Mouse (Mus musculus): ENCODE results near the gene Cnksr3. TPM values are rescaled to one million over a fixed set of nuclear protein-coding genes. Genes with fewer than 3 reads are reported as not detected.
A peak's percentile ranks its signal among the peaks of the same experiment; 100 is the strongest.

Cnksr3 gene
- total RNA-seq, 2 experiments from 2014 or later = 9.8 to 10.6 TPM

- DNase-seq (ENCODE audit: extremely low spot score in 1 of 2, low spot score in 1 of 2) = no peak
Measured at GRCm38 (mm10) chr10:7152926-7153325, 59.1 kb downstream of the Cnksr3 start.

- no peak for DNase-seq (ENCODE audit: extremely low spot score in 1 of 2, low spot score in 1 of 2)
Measured at GRCm38 (mm10) chr10:7149671-7150595, 62.1 kb downstream of the Cnksr3 start.

GRCm38 (mm10) chr10:7145614-7146013 is 66.4 kb downstream of the Cnksr3 start:
- no peak for DNase-seq (ENCODE audit: extremely low spot score in 1 of 2, low spot score in 1 of 2)

DNA sequence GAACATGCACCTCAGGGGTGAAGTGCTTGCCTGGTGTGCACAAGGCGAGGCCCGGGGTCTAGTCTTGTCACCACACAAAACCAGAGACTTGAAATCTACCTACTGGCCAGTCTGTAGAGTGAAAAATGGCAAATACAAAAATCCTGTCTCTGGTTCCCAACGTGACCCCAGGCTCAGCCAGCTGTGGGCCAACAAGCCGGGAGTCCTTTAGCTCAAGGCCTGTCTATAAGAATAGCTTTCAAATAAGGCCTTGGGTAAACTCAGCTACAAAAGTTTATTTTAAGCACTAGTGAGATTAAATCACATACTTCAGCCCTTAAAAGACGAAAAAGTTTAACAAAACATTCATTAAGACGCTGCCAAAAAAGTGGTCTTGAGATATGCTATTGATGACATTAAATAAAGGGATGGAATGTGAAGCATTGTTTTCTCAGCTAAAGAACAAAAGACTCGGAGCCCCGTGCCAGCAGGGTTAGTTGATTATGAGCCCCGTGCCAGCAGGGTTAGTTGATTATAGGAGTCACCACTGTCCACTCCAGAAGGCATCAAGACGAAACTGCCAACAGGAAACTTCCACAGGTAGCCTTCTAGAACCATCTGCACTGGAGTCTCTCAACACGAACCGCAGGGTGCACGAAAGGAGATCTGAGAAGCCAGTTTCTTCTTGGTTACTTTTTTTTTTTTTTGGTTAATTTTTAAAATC is 67.8 kb downstream of the Cnksr3 start:
- no peak for DNase-seq (ENCODE audit: extremely low spot score in 1 of 2, low spot score in 1 of 2)

DNA sequence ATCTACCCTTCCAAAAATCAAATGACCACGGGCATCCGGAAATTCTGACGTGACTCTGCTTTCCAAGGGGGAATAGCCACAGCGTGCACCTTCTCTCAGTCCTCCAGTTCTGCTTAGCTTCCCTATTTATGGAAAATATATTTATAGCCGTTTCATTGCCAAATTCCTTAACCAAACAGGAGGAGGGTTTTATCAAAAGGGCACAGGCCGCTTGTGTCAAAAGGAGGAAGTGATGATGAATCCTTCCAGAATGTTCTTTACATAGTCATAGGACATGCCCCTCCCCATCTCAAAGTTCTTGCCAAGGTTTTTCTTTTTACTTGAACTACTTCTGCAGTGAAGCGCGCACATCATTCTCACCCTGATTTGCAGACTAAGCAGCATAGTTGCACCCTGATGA is 69.8 kb downstream of the Cnksr3 start:
- DNase-seq (ENCODE audit: extremely low spot score in 1 of 2, low spot score in 1 of 2) = no peak

GRCm38 (mm10) chr10:7140282-7140681 is 71.8 kb downstream of the Cnksr3 start:
- DNase-seq (ENCODE audit: extremely low spot score in 1 of 2, low spot score in 1 of 2) = no peak

GRCm38 (mm10) chr10:7138049-7138448 is 74.0 kb downstream of the Cnksr3 start:
- no peak for DNase-seq (ENCODE audit: extremely low spot score in 1 of 2, low spot score in 1 of 2)

DNA sequence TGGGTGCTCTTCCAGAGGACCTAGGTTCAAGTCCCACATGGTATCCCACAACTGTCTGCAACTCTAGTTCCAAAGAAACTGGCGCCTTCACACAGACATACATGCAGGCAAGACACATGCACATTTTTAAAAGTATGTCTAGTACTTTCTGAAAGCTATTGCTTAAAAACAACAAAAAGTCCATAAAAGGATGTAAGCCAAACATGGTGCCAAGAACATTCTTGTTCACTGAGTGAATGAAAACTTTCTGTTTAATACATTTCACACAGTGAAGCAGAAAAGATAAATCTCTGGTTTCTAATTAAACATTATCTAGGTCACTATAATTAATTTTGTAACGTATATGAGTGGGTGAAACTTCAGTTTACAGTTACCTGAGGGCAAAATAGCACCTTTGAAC is 76.3 kb downstream of the Cnksr3 start:
- no peak for DNase-seq (ENCODE audit: extremely low spot score in 1 of 2, low spot score in 1 of 2)

GRCm38 (mm10) chr10:7133005-7133404 is 79.0 kb downstream of the Cnksr3 start:
- no peak for DNase-seq (ENCODE audit: extremely low spot score in 1 of 2, low spot score in 1 of 2)

DNA sequence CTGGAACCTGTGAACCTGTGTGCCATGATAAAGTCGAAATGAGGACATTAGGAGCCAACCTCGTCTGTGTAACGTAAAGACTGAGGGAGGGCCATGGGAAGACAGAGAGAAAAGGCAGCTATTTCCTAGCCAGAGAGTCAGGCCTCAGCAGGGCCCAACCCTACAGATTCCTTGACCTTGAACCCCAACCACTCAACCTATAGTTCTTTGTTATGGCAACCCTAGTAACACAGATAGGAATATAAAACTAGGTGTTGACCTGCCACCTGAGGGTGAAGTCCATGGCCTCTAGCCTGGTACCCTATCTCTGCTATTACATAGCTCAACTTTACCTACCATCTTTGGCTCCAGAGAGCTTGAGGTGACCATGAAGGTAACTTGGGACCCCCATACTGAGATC is 80.6 kb downstream of the Cnksr3 start:
- DNase-seq (ENCODE audit: extremely low spot score in 1 of 2, low spot score in 1 of 2) = no peak

DNA sequence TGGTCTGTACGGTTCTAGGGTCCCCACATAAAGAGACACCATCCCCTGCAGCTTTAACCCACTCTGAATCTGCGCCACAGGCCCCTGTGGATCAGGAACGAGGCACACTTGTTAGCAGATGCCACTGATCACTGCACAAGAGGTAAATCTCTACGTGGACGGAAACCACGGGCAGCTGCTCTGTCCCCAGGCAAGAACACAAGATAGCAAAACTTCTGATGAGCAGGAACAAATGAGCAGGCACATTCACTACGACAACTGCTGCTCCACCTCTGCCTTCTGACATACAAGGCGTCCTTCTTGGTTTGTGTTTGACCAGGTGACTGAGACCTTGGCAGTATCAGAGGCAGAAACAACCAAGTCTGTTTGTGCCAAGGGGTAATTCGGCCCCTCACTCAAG is 84.2 kb downstream of the Cnksr3 start:
- no peak for DNase-seq (ENCODE audit: extremely low spot score in 1 of 2, low spot score in 1 of 2)

- DNase-seq (ENCODE audit: extremely low spot score in 1 of 2, low spot score in 1 of 2) = no peak
Measured at GRCm38 (mm10) chr10:7126882-7127281, 85.2 kb downstream of the Cnksr3 start.

DNA sequence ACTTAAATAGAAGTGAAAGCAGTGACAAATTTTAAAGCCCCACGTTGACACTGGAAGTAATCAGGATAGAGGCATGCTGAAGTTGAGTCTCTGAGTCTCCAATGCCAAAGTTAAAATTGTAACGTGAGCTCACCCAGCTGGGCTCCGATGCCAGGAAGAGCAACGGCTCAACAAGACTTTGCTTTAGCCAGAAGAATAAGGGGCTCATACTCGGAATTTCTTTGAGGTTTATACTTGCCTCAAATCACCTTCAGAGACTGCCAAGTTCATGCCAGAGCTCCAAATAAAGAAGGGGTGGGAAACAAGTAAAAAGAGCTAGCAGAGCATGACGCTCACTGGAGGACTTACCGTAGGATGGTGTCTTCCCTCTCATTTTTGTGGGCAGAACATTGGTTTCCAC is 85.8 kb downstream of the Cnksr3 start:
- DNase-seq (ENCODE audit: extremely low spot score in 1 of 2, low spot score in 1 of 2) = no peak

- DNase-seq (ENCODE audit: extremely low spot score in 1 of 2, low spot score in 1 of 2) = no peak
Measured at GRCm38 (mm10) chr10:7124993-7125392, 87.0 kb downstream of the Cnksr3 start.

DNA sequence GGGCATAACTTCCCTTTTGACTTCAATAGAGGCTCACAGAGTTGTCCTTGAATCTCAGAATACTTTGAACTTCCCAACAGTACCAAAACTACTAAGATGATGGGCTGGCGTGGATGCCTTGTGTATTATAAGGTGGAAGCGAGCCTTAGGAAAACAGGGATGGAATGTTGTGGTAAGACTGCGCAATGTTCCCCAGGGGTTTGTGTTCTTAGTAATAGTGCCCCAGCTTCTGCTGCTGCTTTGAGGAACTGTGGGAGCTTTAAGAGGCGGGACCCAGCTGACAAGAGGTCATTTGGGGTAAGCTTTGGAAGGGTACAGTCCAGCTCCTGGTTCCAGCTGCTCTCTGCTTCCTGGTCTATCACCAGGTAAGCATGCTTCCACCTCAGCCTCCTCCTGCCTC is 89.7 kb downstream of the Cnksr3 start:
- DNase-seq (ENCODE audit: extremely low spot score in 1 of 2, low spot score in 1 of 2) = no peak

- no peak for DNase-seq (ENCODE audit: extremely low spot score in 1 of 2, low spot score in 1 of 2)
Measured at GRCm38 (mm10) chr10:7120206-7120605, 91.8 kb downstream of the Cnksr3 start.

- peak in 1 of 2 experiments; percentile 23 for DNase-seq (ENCODE audit: extremely low spot score in 1 of 2, low spot score in 1 of 2)
Measured at GRCm38 (mm10) chr10:7118258-7119077, 93.6 kb downstream of the Cnksr3 start.

DNA sequence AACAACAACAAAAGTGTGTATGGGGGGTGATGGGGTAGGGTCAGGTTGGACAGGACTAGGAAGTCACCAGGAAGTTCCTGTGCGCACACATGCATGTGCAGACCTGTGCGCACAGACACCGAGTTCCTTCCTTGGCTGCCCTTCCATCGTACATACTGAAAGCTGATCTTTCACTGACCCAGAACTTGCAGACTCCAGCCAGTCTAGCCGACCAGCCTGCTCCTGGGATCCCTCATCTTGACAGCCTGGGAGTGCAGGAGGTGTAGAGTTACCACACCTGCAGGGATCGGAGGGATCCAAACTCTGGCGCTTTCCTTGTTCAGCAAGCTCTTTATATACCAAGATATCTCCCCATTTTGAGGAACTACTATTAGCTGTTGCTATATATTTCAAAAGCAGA is 94.3 kb downstream of the Cnksr3 start:
- no peak for DNase-seq (ENCODE audit: extremely low spot score in 1 of 2, low spot score in 1 of 2)

- DNase-seq (ENCODE audit: extremely low spot score in 1 of 2, low spot score in 1 of 2) = no peak
Measured at GRCm38 (mm10) chr10:7114796-7115195, 97.2 kb downstream of the Cnksr3 start.

GRCm38 (mm10) chr10:7113747-7114146 is 98.3 kb downstream of the Cnksr3 start:
- no peak for DNase-seq (ENCODE audit: extremely low spot score in 1 of 2, low spot score in 1 of 2)

DNA sequence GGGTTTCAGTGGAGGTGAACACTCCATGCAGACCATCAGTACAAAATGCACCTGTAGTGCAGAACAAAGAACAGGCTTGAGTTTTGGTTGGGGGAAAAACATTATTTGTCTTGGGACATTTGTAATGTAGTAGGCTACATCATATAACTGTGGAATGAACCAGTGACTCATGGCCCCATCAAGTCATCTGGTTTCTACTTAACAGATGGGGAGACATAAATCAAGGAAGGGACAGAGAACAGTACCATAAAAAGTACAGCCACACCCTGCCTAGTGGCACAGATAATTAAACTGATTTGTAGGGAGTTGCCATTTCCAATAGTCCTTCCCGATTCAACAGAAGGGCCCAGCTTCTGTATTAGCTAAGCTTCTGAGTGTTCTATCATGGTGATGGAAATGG is 98.9 kb downstream of the Cnksr3 start:
- no peak for DNase-seq (ENCODE audit: extremely low spot score in 1 of 2, low spot score in 1 of 2)

All from layer of hippocampus, postnatal 25 days (tissue).